Mouse (Mus musculus) megakaryocyte, embryonic 14.5 days (primary cell): ENCODE data around the gene Cap2.

Experiments used
- FLI1 ChIP-seq: IDR thresholded peaks from 2 replicates; pipeline ENCODE4 v1.6.1; 2012; ENCODE audit warnings: low read length, inconsistent platforms, mixed read lengths
- GATA1 ChIP-seq: IDR thresholded peaks from 3 replicates; pipeline ENCODE4 v1.6.1; 2012; ENCODE audit warnings: mixed read lengths, low read length, inconsistent platforms, borderline replicate concordance

GRCm38 (mm10) chr13:46669048-46669619 is 167.5 kb downstream of the Cap2 start, which contains the start of gene Fam8a1:
- TF ChIP-seq GATA1 = no peak
- no peak for TF ChIP-seq FLI1
